Mouse (Mus musculus) liver, embryonic 14.5 days (tissue): Measurements from ENCODE around the gene Ralgapa2. TPM values are rescaled to one million over a fixed set of nuclear protein-coding genes. Genes with fewer than 3 reads are reported as not detected.
A peak's percentile ranks its signal among the peaks of the same experiment; 100 is the strongest.

ENCODE experiments used
- ATAC-seq: fragments of 200-750 bp; cut with Nextera tagmentation; 2 replicates; pipeline ENCODE4 v1.8.0; 2017; ENCODE audit warnings: moderate number of reproducible peaks, mild to moderate bottlenecking, moderate library complexity; ENCODE audit not compliant: insufficient read depth
- DNase-seq, 3 experiments: peaks; one replicate each; pipeline ENCODE4 v3.0.0-alpha.2; 2012 to 2013; ENCODE audit warnings: low read depth in 3 of 3, low spot score in 3 of 3
- H3K27ac ChIP-seq: fragments of 300-500 bp; sonication (generic); 2 replicates; pipeline ENCODE4 v1.5.1; 2014; ENCODE audit warnings: moderate library complexity, mild to moderate bottlenecking, control low read depth, inconsistent platforms
- H3K27me3 ChIP-seq: fragments of 300-500 bp; sonication (generic); 2 replicates; pipeline ENCODE4 v1.6.1; 2014; ENCODE audit warnings: mild to moderate bottlenecking, low read length, moderate library complexity; ENCODE audit not compliant: control insufficient read depth, insufficient read depth
- H3K36me3 ChIP-seq: fragments of 300-500 bp; sonication (generic); replicated peaks from 2 replicates; pipeline ENCODE4 v1.6.1; 2014; ENCODE audit warnings: low read depth; ENCODE audit not compliant: control insufficient read depth, insufficient read depth
- H3K4me1 ChIP-seq, 2 experiments: fragments of 200-500 bp in 1 of 2; fragments of 300-500 bp in 1 of 2; sonication (generic) in 1 of 2; replicated peaks; 2 replicates each; pipeline ENCODE4 v1.6.1; 2012 to 2014; ENCODE audit warnings: antibody characterized with exemption in 1 of 2, inconsistent platforms in 1 of 2, low read length in 1 of 2; ENCODE audit not compliant: control insufficient read depth in 2 of 2, insufficient read depth in 2 of 2
- H3K4me2 ChIP-seq: fragments of 300-500 bp; sonication (generic); 2 replicates; pipeline ENCODE4 v1.6.1; 2014; ENCODE audit warnings: low read depth, mild to moderate bottlenecking, control low read depth, moderate library complexity
- H3K4me3 ChIP-seq, 2 experiments: fragments of 200-500 bp in 1 of 2; fragments of 300-500 bp in 1 of 2; sonication (generic) in 1 of 2; 2 replicates each; pipeline ENCODE4 v1.5.1; 2012 to 2014; ENCODE audit warnings: low read depth in 2 of 2, low read length in 2 of 2, mild to moderate bottlenecking in 2 of 2, control low read depth in 1 of 2, inconsistent platforms in 1 of 2, moderate library complexity in 1 of 2; ENCODE audit not compliant: insufficient read depth in 1 of 2
- H3K9ac ChIP-seq: fragments of 300-500 bp; sonication (generic); replicated peaks from 2 replicates; pipeline ENCODE4 v1.6.1; 2014; ENCODE audit warnings: mild to moderate bottlenecking, control low read depth, moderate library complexity
- H3K9me3 ChIP-seq: fragments of 300-500 bp; sonication (generic); 2 replicates; pipeline ENCODE4 v1.6.1; 2016; ENCODE audit warnings: low read length, mixed read lengths; ENCODE audit not compliant: control insufficient read depth
- CTCF ChIP-seq: IDR thresholded peaks from 2 replicates; pipeline ENCODE4 v1.5.1; 2016; ENCODE audit warnings: antibody characterized with exemption, low read depth, control low read depth
- EP300 ChIP-seq: IDR thresholded peaks from 2 replicates; pipeline ENCODE4 v1.6.1; 2016; ENCODE audit warnings: antibody characterized with exemption, low read depth
- WGBS: fragments of 180-500 bp; shearing (Covaris S2); extraction: QIAGEN DNeasy Blood & Tissue Kit; methylation state at CpG from one replicate; pipeline ENCODE4 v1.1.7; 2014; ENCODE audit not compliant: insufficient replicate concordance; 5-methylcytosine and 5-hydroxymethylcytosine counted together
- polyA plus RNA-seq, 2 experiments: library from polyadenylated mRNA; depleted of rRNA in 1 of 2; stranded (reverse) in 1 of 2; unstranded in 1 of 2; fragments of >200 nt; fragmentation: Nextera tagmentation in 1 of 2; extraction: Ambion mirVana in 1 of 2; gene quantifications; 2 replicates each; pipeline versions ENCODE4 v1.2.1 to v1.2.3; 2012 to 2014

The Ralgapa2 gene
- polyA plus RNA-seq, 2 experiments = 2.1 to 3.6 TPM

GRCm38 (mm10) chr2:146257037-146257436 lies 255.1 kb downstream of the Ralgapa2 start:
- Histone ChIP-seq H3K9me3 (no peaks in the 10 kb centered on the region), H3K4me2 (no peak overlapping the region), H3K27ac (no peak overlapping the region), H3K9ac (no peak overlapping the region), H3K4me3 (no peak overlapping the region), H3K27me3 (no peaks in the 10 kb centered on the region), H3K36me3 (no peaks in the 10 kb centered on the region), H3K4me1 (no peaks in the 10 kb centered on the region)
- TF ChIP-seq EP300 (no peak), CTCF (no peak)
- DNase-seq = no peak
- 43% methylated on average over 3 of the region's 3 CpGs for WGBS
- ATAC-seq = no peak

GRCm38 (mm10) chr2:146256321-146256875 lies 255.7 kb downstream of the Ralgapa2 start:
- ATAC-seq (no peak), DNase-seq (no peak)
- H3K9me3 ChIP-seq = no peaks in the 10 kb centered on the region
- no peaks in the 10 kb centered on the region for H3K36me3 ChIP-seq
- no peak overlapping the region for H3K4me2 ChIP-seq
- H3K27ac ChIP-seq = no peak overlapping the region
- no peaks in the 10 kb centered on the region for H3K4me1 ChIP-seq
- H3K27me3 ChIP-seq = no peaks in the 10 kb centered on the region
- TF ChIP-seq CTCF = 0 out of 2 replicates have a peak, but pooled peaks have one; percentile 8
- TF ChIP-seq EP300 = no peak
- no peak overlapping the region for H3K9ac ChIP-seq
- 59% methylated on average over 3 of the region's 3 CpGs for WGBS
- H3K4me3 ChIP-seq = no peak overlapping the region

- H3K9me3 ChIP-seq = no peaks in the 10 kb centered on the region
- ATAC-seq (no peak), DNase-seq (no peak)
- no peaks in the 10 kb centered on the region for H3K4me1 ChIP-seq
- no peak overlapping the region for H3K4me2 ChIP-seq
- H3K36me3 ChIP-seq = no peaks in the 10 kb centered on the region
- TF ChIP-seq EP300 (no peak), CTCF (no peak)
- H3K4me3 ChIP-seq = no peak overlapping the region
- H3K27ac ChIP-seq = no peak overlapping the region
- no peak overlapping the region for H3K9ac ChIP-seq
- no peaks in the 10 kb centered on the region for H3K27me3 ChIP-seq
Observed at GRCm38 (mm10) chr2:146255636-146256035, 256.5 kb downstream of the Ralgapa2 start.

GRCm38 (mm10) chr2:146254387-146254786 lies 257.8 kb downstream of the Ralgapa2 start:
- H3K36me3 ChIP-seq = no peaks in the 10 kb centered on the region
- DNase-seq (no peak), ATAC-seq (no peak)
- no peaks in the 10 kb centered on the region for H3K9me3 ChIP-seq
- no peaks in the 10 kb centered on the region for H3K4me1 ChIP-seq
- H3K27ac ChIP-seq = no peak overlapping the region
- H3K4me3 ChIP-seq = no peak overlapping the region
- no peaks in the 10 kb centered on the region for H3K27me3 ChIP-seq
- no peak overlapping the region for H3K9ac ChIP-seq
- WGBS = 61% methylated on average over 1 of the region's 1 CpGs
- TF ChIP-seq EP300 = no peak
- TF ChIP-seq CTCF = no peak
- no peak overlapping the region for H3K4me2 ChIP-seq

GRCm38 (mm10) chr2:146250236-146250904 lies 261.8 kb downstream of the Ralgapa2 start:
- H3K4me3 ChIP-seq = no peak overlapping the region
- no peaks in the 10 kb centered on the region for H3K27me3 ChIP-seq
- no peaks in the 10 kb centered on the region for H3K36me3 ChIP-seq
- TF ChIP-seq CTCF (no peak), EP300 (no peak)
- H3K27ac ChIP-seq = no peak overlapping the region
- 71% methylated on average over 6 of the region's 6 CpGs for WGBS
- no peak for ATAC-seq
- no peak for DNase-seq
- no peak overlapping the region for H3K9ac ChIP-seq
- no peaks in the 10 kb centered on the region for H3K9me3 ChIP-seq
- no peak overlapping the region for H3K4me2 ChIP-seq
- no peaks in the 10 kb centered on the region for H3K4me1 ChIP-seq
